Mouse (Mus musculus) kidney, adult 11 months (tissue): Measurements from ENCODE around the gene Ucn3.

Source experiments
- DNase-seq: peaks from one replicate; pipeline ENCODE4 v3.0.0; 2022

Gene Ucn3

DNA sequence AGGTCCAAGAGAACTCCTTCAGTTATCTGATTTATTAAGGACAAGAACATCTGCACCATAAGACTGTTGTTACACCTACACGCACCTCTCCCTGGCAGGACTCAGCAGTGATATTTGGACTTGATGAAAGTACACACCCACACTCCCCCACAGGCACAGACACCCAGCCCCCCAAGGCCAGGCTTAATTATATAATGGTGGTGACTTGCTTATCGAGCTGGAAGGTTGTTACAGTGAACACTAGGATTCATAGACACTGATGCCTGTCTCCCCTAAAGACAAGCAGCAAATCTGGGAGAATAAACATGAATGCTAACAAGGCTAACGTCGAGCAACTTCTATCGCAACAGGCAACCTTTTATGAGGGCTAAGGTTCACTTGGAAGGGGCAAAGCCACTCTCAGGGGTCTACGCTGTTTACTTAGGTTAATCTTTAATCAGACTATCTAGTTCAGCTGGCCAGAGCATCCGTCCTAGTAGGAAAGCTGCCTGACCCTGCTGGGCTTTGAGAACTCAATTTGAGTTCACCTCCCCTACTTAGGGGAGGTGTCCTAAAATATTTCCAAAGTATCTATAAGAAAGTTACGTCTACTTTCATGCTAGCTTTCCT lies 53.6 kb downstream of the Ucn3 start:
- peak; percentile 74 for DNase-seq
